ENCODE assay signal across 11 mouse cellular contexts in the genomic region with DNA sequence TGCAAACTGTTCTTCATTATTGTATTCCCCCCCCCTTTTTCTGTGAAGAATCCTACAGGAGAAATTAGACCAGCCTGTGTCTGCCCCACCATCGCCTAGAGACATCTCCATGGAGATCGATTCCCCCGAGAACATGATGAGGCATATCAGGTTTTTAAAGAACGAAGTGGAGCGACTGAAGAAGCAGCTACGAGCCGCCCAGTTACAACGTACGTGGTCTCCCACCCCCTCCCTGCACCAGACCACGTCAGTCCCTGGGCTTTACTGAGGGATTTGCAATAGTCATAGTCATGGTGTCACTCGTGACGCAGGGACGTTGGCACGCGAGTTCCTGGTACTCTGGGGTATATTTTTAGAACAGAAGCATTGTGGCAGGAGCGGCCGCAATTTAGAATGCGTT. TPM values are rescaled to one million over a fixed set of nuclear protein-coding genes. Genes with fewer than 3 reads are reported as not detected.
A peak's percentile ranks its signal among the peaks of the same experiment; 100 is the strongest.
DNase-seq lines count a peak whose midpoint lies in the region; ATAC-seq and TF ChIP-seq lines count a peak whose summit lies in the region.
"Had no signal": no experiment of that assay in that cellular context is flagged by ENCODE, and none has a peak within 500 bp of the region (broad histone marks: within the 10 kb centered on the region; RNA-seq: fewer than 3 reads in every experiment).

No protein-coding gene starts in this region.

- no peak overlapping the region for H3K4me3 ChIP-seq in heart, adult 2 months
- H3K4me3 ChIP-seq in heart, embryonic 12.5 days, result no peak overlapping the region
- no peak overlapping the region for H3K4me3 ChIP-seq in hindbrain, postnatal 0 days (ENCODE audit: low read length)
- no peak overlapping the region for H3K4me3 ChIP-seq in neural tube, embryonic 15.5 days (replicated peaks)

- TF ChIP-seq EP300 in heart, adult 2 months (IDR thresholded peaks at IDR 0.05; ENCODE audit: insufficient read depth, low read depth, low read length), result 0 out of 2 replicates have a peak, but pooled peaks have one; percentile 45

- DNase-seq in heart, adult 2 months, result peak in 1 of 2 experiments; percentile 55
- no peak for DNase-seq in heart, postnatal 36 days
- peak; percentile 54 for DNase-seq in hindbrain, postnatal 0 days (ENCODE audit: low spot score)
- DNase-seq in kidney, postnatal 36 days, result no peak
- DNase-seq in T-cell, adult 2 months (ENCODE audit: low spot score), result no peak
- DNase-seq: cerebellum, postnatal 36 days; thymus, adult 2 months had no signal

- H3K36me3 ChIP-seq in heart, adult 2 months (ENCODE audit: control insufficient read depth, insufficient read depth, low read length), result no peaks in the 10 kb centered on the region
- H3K36me3 ChIP-seq in heart, embryonic 12.5 days, result peaks cover 44% of the 10 kb centered on the region
- peaks cover 34% of the 10 kb centered on the region; the same call in 1 of the 2 replicates for H3K36me3 ChIP-seq in hindbrain, postnatal 0 days (ENCODE audit: insufficient read depth, low read length)
- peaks cover 32% of the 10 kb centered on the region for H3K36me3 ChIP-seq in neural tube, embryonic 15.5 days

- TF ChIP-seq CTCF in heart, adult 2 months (IDR thresholded peaks at IDR 0.05), result no peak
- no peak for TF ChIP-seq CTCF in hindbrain, postnatal 0 days (IDR thresholded peaks at IDR 0.05; ENCODE audit: low read depth)

- 0 out of 2 replicates have a peak overlapping the region, but pooled peaks have one; percentile 12 for H3K4me2 ChIP-seq in heart, embryonic 12.5 days
- no peak overlapping the region for H3K4me2 ChIP-seq in hindbrain, postnatal 0 days (ENCODE audit: low read depth, low read length)
- H3K4me2 ChIP-seq in neural tube, embryonic 15.5 days, result no peak overlapping the region

- no peaks in the 10 kb centered on the region for H3K27me3 ChIP-seq in heart, adult 2 months (ENCODE audit: control insufficient read depth, insufficient read depth, low read length)
- no peaks in the 10 kb centered on the region for H3K27me3 ChIP-seq in heart, embryonic 12.5 days (replicated peaks)
- no peaks in the 10 kb centered on the region for H3K27me3 ChIP-seq in hindbrain, postnatal 0 days (ENCODE audit: insufficient read depth, low read length)
- H3K27me3 ChIP-seq in neural tube, embryonic 15.5 days (replicated peaks), result no peaks in the 10 kb centered on the region

- H3K79me2 ChIP-seq in heart, adult 2 months (replicated peaks; ENCODE audit: control insufficient read depth, insufficient read depth, low read length), result 0 out of 2 replicates have a peak, but pooled peaks cover 1% of the 10 kb centered on the region

- no peak overlapping the region for H3K27ac ChIP-seq in heart, adult 2 months
- peak overlapping the region; percentile 37; the same call in 1 of the 2 replicates for H3K27ac ChIP-seq in heart, embryonic 12.5 days (ENCODE audit: poor library complexity, severe bottlenecking)
- no peak overlapping the region; the same call in 1 of the 2 replicates for H3K27ac ChIP-seq in hindbrain, postnatal 0 days
- H3K27ac ChIP-seq in neural tube, embryonic 15.5 days (replicated peaks), result peak overlapping the region; percentile 51; the same call in 1 of the 2 replicates

- WGBS in heart, adult 2 months, result 57% methylated on average over 18 of the region's 18 CpGs
- WGBS in heart, embryonic 12.5 days, result 49% methylated on average over 18 of the region's 18 CpGs
- 56% methylated on average over 18 of the region's 18 CpGs for WGBS in hindbrain, postnatal 0 days
- 48% methylated on average over 18 of the region's 18 CpGs for WGBS in neural tube, embryonic 15.5 days

- no peaks in the 10 kb centered on the region for H3K9me3 ChIP-seq in heart, embryonic 12.5 days (replicated peaks)
- H3K9me3 ChIP-seq in hindbrain, postnatal 0 days (ENCODE audit: low read length), result no peaks in the 10 kb centered on the region
- H3K9me3 ChIP-seq in neural tube, embryonic 15.5 days (replicated peaks), result no peaks in the 10 kb centered on the region

- H3K4me1 ChIP-seq in heart, adult 2 months (ENCODE audit: control insufficient read depth, insufficient read depth, low read length), result no peaks in the 10 kb centered on the region; the same call in 1 of the 2 replicates
- peaks cover 61% of the 10 kb centered on the region for H3K4me1 ChIP-seq in heart, embryonic 12.5 days (replicated peaks)
- no peaks in the 10 kb centered on the region for H3K4me1 ChIP-seq in hindbrain, postnatal 0 days (ENCODE audit: insufficient read depth, low read length)
- peaks cover 17% of the 10 kb centered on the region for H3K4me1 ChIP-seq in neural tube, embryonic 15.5 days

- H3K9ac ChIP-seq in heart, adult 2 months (ENCODE audit: low read depth, low read length), result no peak overlapping the region
- peak overlapping the region; percentile 50 for H3K9ac ChIP-seq in heart, embryonic 12.5 days
- no peak overlapping the region for H3K9ac ChIP-seq in hindbrain, postnatal 0 days (replicated peaks; ENCODE audit: low read length)
- H3K9ac ChIP-seq in neural tube, embryonic 15.5 days (replicated peaks), result no peak overlapping the region

- ATAC-seq in heart, embryonic 12.5 days (ENCODE audit: insufficient number of reproducible peaks, low FRiP score), result no peak
- ATAC-seq in hindbrain, postnatal 0 days, result peak; percentile 81
- ATAC-seq in neural tube, embryonic 15.5 days (ENCODE audit: low FRiP score), result no peak; the same call in 1 of the 2 replicates
- no peak for ATAC-seq in monocyte, adult 5-6 weeks (replicated peaks; ENCODE audit: insufficient number of reproducible peaks, low FRiP score, low TSS enrichment, poor library complexity, severe bottlenecking)
- ATAC-seq: lung, postnatal 0 days had no signal

- no peak for TF ChIP-seq POLR2A in heart, adult 2 months (IDR thresholded peaks at IDR 0.05; ENCODE audit: insufficient read depth, low read depth, low read length)

- intact Hi-C loops in heart, adult 2 months (cut with DNase I), result loop anchor here (5.0 kb wide), 1 partner anchor 147 kb away; no protein-coding TSS in a partner anchor
- intact Hi-C loops in heart, postnatal 36 days (cut with DNase I), result no loop called here

RNA-seq across cellular contexts. Expression of gene Mrln, which starts 35.4 kb away (rescaled TPM):
- total RNA-seq in heart, adult 2 months (2021), result 1 to 10 TPM; 3.0 to 3.4 TPM
- 4.1 and 5.2 TPM in 2 replicates for polyA plus RNA-seq in heart, adult 2 months (2012; rRNA removed)
- 1 to 10 TPM; 3.1 to 4.0 TPM for total RNA-seq in heart, postnatal 36 days (2021)
- polyA plus RNA-seq in heart, embryonic 12.5 days (2016; fragmentation: Nextera tagmentation; extraction: Ambion mirVana), result 0.45 and 0.90 TPM in 2 replicates
- 5.3 and 6.3 TPM in 2 replicates for total RNA-seq in hindbrain, postnatal 0 days (2014; rRNA removed)
- polyA plus RNA-seq in hindbrain, postnatal 0 days (2015; fragmentation: Nextera tagmentation; extraction: Ambion mirVana), result 3.3 and 3.9 TPM in 2 replicates
- 2.0 and 4.4 TPM in 2 replicates for polyA plus RNA-seq in neural tube, embryonic 15.5 days (2015; fragmentation: Nextera tagmentation; extraction: Ambion mirVana)
- not detected in 3 replicates for total RNA-seq in monocyte, adult 5-6 weeks (2017)

Comparison
In these comparisons a context has a peak if more than half of its experiments do, and no peak if none do; other contexts are left out.
1. H3K27ac ChIP-seq: peak in heart, embryonic 12.5 days (single experiment) and neural tube, embryonic 15.5 days (single experiment); none in heart, adult 2 months (single experiment) and hindbrain, postnatal 0 days (single experiment).